Mouse (Mus musculus) layer of hippocampus, adult 2 months (tissue): ENCODE measurements around the gene Oasl1. TPM values are rescaled to one million over a fixed set of nuclear protein-coding genes. Genes with fewer than 3 reads are reported as not detected.

Source experiments
- DNase-seq, 2 experiments: peaks; one replicate each; pipeline ENCODE4 v3.0.0; 2022; ENCODE audit warnings: low spot score in 2 of 2
- H3K27ac ChIP-seq: fragments of 200-600 bp; 2 replicates; pipeline ENCODE4 v1.8.1; 2022
- H3K4me3 ChIP-seq: fragments of 200-600 bp; 2 replicates; pipeline ENCODE4 v1.8.1; 2022; ENCODE audit warnings: mild to moderate bottlenecking
- CTCF ChIP-seq: fragments of 200-600 bp; conservative IDR thresholded peaks from 2 replicates; pipeline ENCODE4 v1.8.1; 2022; ENCODE audit warnings: antibody characterized with exemption, mild to moderate bottlenecking, moderate library complexity
- total RNA-seq, 2 experiments: library from RNA; stranded (reverse); gene quantifications; 2 replicates each; pipeline ENCODE4 v1.2.3; 2021

Oasl1 gene
- total RNA-seq, 2 experiments from 2014 or later = not detected

DNA sequence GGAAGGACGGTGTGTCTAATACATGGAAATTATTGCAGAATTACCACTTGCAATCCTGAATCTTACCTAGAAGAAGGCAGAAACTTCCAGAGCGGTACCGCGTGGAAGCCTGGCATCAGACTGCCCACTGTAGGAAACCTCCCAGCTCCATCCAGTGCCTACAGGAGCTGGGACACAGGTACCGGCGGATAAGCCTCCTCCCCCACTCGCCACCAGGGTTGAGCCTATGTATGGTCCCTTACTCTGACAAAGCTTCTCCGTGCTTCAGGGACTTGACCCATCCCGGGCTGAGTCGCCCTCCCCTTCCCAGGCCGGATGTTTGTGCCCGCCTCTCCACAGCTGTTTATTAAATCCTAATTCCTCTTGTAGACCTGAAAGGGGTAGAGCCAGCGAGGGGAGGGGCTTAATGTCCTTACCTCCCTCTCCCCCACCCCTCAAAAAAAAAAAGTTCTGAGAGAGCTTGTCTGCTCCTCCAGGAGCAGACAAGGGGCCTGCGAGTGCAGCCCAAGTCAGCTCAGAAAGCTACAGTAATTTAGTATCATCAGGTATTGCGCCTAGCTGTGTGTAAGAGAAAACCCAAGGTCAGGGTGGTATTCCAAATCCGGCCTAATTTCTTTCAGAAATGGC, 57.2 kb downstream of the Oasl1 start:
- no peak for DNase-seq
- TF ChIP-seq CTCF = no peak
- Histone ChIP-seq H3K27ac (no peak overlapping the region), H3K4me3 (peak overlapping the region; percentile 54)

DNA sequence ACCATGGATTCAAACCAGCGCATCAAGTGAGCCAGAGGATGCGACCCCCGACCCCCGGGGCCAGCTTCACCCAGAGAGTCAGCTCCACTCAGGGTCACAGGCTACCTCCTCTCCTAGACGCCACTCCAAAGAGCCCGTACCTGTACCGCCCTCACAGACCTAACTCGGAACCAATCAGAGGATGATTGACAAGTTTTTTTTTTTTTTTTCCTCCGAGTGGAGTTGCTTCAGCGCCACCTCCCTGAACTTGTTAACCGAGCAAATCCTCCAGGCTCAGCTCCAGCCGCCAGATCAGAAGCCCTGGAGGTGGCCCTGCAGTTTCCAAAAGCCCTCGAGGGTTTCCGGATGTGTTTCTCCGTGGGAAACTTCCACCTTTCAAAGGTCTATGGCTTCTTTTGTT, 59.0 kb downstream of the Oasl1 start:
- no peak for TF ChIP-seq CTCF
- H3K4me3 ChIP-seq = no peak overlapping the region
- no peak for DNase-seq
- no peak overlapping the region for H3K27ac ChIP-seq

DNA sequence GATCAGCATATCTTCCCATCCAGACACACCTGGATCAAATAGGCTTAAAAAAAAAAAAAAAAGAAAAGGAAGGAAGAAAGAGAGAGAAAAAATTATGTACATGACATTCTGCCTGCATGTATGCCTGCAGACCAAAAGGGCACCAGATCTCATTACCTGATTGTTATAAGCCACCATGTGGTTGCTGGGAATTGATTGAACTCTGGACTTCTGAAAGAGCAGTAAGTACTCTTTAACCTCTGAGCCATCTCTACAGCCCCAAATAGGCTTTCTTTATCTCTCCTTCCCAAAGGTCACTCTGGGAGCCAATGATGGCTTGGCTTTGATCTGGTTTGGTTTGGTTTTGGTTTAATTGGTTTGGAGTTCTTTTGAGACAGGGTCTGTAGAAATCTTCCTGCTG, 62.0 kb downstream of the Oasl1 start:
- H3K4me3 ChIP-seq = no peak overlapping the region
- no peak for TF ChIP-seq CTCF
- DNase-seq = no peak
- no peak overlapping the region for H3K27ac ChIP-seq

Other genes with a start within 250 kb of the Oasl1 start
- 10 to 100 TPM; 23.6 to 27.3 TPM for gene Gltp, start 232.3 kb upstream of the Oasl1 start, total RNA-seq
- 10 to 100 TPM; 12.7 to 19.3 TPM for gene Tchp, start 215.5 kb upstream of the Oasl1 start, total RNA-seq
- 10 to 100 TPM; 39.6 to 48.8 TPM for gene Ankrd13a, start 148.6 kb upstream of the Oasl1 start, total RNA-seq
- gene Git2, start 147.7 kb upstream of the Oasl1 start, total RNA-seq = 10 to 100 TPM; 45.7 to 47.5 TPM
- gene 1500011B03Rik, start 99.8 kb upstream of the Oasl1 start, total RNA-seq = 100 to 1,000 TPM; 136 to 154 TPM
- not detected for gene 4930519G04Rik, start 69.6 kb upstream of the Oasl1 start, total RNA-seq
- under 1 TPM; 0.51 to 0.59 TPM for gene Gm9936, start 64.6 kb upstream of the Oasl1 start, total RNA-seq
- gene Oasl2, start 26.3 kb upstream of the Oasl1 start, total RNA-seq = 1 to 10 TPM; 2.2 to 2.9 TPM
- 100 to 1,000 TPM; 184 to 196 TPM for gene 2210016L21Rik, start 18.9 kb downstream of the Oasl1 start, total RNA-seq
- not detected for gene Hnf1a, start 47.9 kb downstream of the Oasl1 start, total RNA-seq
- gene Sppl3, start 87.9 kb downstream of the Oasl1 start, total RNA-seq = 10 to 100 TPM; 75.2 to 76.2 TPM
- gene Gm10401, start 175.1 kb downstream of the Oasl1 start, total RNA-seq = not detected
- 1 to 10 TPM; 6.5 to 7.3 TPM for gene Acads, start 196.1 kb downstream of the Oasl1 start, total RNA-seq
- 10 to 100 TPM; 25.9 to 28.0 TPM for gene Unc119b, start 211.7 kb downstream of the Oasl1 start, total RNA-seq
- 10 to 100 TPM; 75.7 to 84.7 TPM for gene Mlec, start 234.9 kb downstream of the Oasl1 start, total RNA-seq